Comparison of ENCODE assay signal across 21 mouse cellular contexts in the genomic region with DNA sequence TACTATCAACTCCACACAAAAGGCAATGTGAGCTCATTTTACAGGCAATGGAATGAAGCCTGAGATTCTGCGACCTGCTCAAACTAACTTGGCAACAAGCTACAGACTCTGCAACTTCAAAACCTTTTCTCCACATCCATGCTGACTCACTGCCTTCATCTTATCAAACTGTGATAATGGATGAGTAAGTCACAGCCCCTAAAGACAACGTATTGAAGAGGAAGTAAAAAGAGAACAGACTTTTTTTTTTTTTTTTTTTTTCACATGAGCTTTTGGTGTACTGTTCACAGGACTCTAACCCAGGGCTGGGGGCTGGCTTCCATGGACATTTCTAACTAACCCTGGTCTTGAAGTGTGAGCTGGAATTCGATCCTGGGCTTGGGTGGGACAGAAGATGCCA. TPM values are rescaled to one million over a fixed set of nuclear protein-coding genes. Genes with fewer than 3 reads are reported as not detected.
DNase-seq lines count a peak whose midpoint lies in the region; ATAC-seq and TF ChIP-seq lines count a peak whose summit lies in the region.
"Had no signal": no experiment of that assay in that cellular context is flagged by ENCODE, and none has a peak within 500 bp of the region (broad histone marks: within the 10 kb centered on the region; RNA-seq: fewer than 3 reads in every experiment).

No protein-coding gene starts in this region.

- TF ChIP-seq EP300 in stomach, postnatal 0 days (optimal IDR thresholded peaks at IDR 0.05) = no peak
- no peak for TF ChIP-seq EP300 in heart, adult 2 months (IDR thresholded peaks at IDR 0.05; ENCODE audit: insufficient read depth, low read depth, low read length)

- no peaks in the 10 kb centered on the region for H3K27me3 ChIP-seq in G1E (ENCODE audit: insufficient read depth, low read length)
- H3K27me3 ChIP-seq in stomach, postnatal 0 days (ENCODE audit: control insufficient read depth, insufficient read depth, low read length) = no peaks in the 10 kb centered on the region
- H3K27me3 ChIP-seq in forebrain, embryonic 16.5 days (replicated peaks; ENCODE audit: control insufficient read depth, insufficient read depth, low read length) = no peaks in the 10 kb centered on the region
- no peaks in the 10 kb centered on the region for H3K27me3 ChIP-seq in heart, adult 2 months (ENCODE audit: control insufficient read depth, insufficient read depth, low read length)
- H3K27me3 ChIP-seq: embryonic facial prominence, embryonic 12.5 days; forebrain, embryonic 15.5 days; heart, embryonic 15.5 days; hindbrain, embryonic 15.5 days had no signal

- H3K79me2 ChIP-seq in heart, adult 2 months (replicated peaks; ENCODE audit: control insufficient read depth, insufficient read depth, low read length) = no peaks in the 10 kb centered on the region

- H3K36me3 ChIP-seq in G1E (replicated peaks) = no peaks in the 10 kb centered on the region
- H3K36me3 ChIP-seq in stomach, postnatal 0 days (ENCODE audit: control insufficient read depth, insufficient read depth, low read length) = no peaks in the 10 kb centered on the region
- no peaks in the 10 kb centered on the region for H3K36me3 ChIP-seq in forebrain, embryonic 16.5 days (ENCODE audit: control insufficient read depth, insufficient read depth)
- no peaks in the 10 kb centered on the region for H3K36me3 ChIP-seq in heart, adult 2 months (ENCODE audit: control insufficient read depth, insufficient read depth, low read length)
- H3K36me3 ChIP-seq: embryonic facial prominence, embryonic 12.5 days; forebrain, embryonic 15.5 days; heart, embryonic 15.5 days; hindbrain, embryonic 15.5 days had no signal

- peak; percentile 82 for ATAC-seq in G1E (ENCODE audit: extremely low read depth, insufficient number of reproducible peaks, low FRiP score, poor library complexity, severe bottlenecking)
- peak; percentile 37 for ATAC-seq in granulocyte monocyte progenitor cell, adult 5-6 weeks (replicated peaks; ENCODE audit: poor library complexity, severe bottlenecking)
- ATAC-seq in megakaryocyte, adult 5-6 weeks (ENCODE audit: poor library complexity, severe bottlenecking) = peak; percentile 61
- peak; percentile 56 for ATAC-seq in stomach, postnatal 0 days (ENCODE audit: low FRiP score, low TSS enrichment)
- no peak for ATAC-seq in forebrain, embryonic 16.5 days
- no peak for ATAC-seq in cerebellum, adult (ENCODE audit: insufficient number of reproducible peaks, low FRiP score, low TSS enrichment)
- ATAC-seq: activated CD4-positive, CD25-positive, alpha-beta regulatory T cell, adult 4 months; forebrain, embryonic 15.5 days had no signal

- no peak for DNase-seq in G1E (ENCODE audit: low spot score)
- DNase-seq in stomach, postnatal 0 days (ENCODE audit: low spot score) = no peak
- no peak for DNase-seq in T-cell, adult 2 months (ENCODE audit: low spot score)
- no peak for DNase-seq in heart, adult 2 months
- DNase-seq: adrenal gland, adult 2 months; adrenal gland, postnatal 25 days; cerebellum, adult 2 months; cerebellum, postnatal 14 days; gastrocnemius, postnatal 14 days; heart, postnatal 14 days; kidney, adult 18-20 months had no signal

- no peaks in the 10 kb centered on the region for H3K9me3 ChIP-seq in G1E (replicated peaks)
- H3K9me3 ChIP-seq in stomach, postnatal 0 days (ENCODE audit: control insufficient read depth, low read length) = no peaks in the 10 kb centered on the region
- H3K9me3 ChIP-seq in forebrain, embryonic 16.5 days (ENCODE audit: control insufficient read depth, low read length) = no peaks in the 10 kb centered on the region
- H3K9me3 ChIP-seq: embryonic facial prominence, embryonic 12.5 days; forebrain, embryonic 15.5 days; heart, embryonic 15.5 days; hindbrain, embryonic 15.5 days had no signal

- intact Hi-C loops in heart, adult 2 months (cut with DNase I) = no loop called here

- H3K4me2 ChIP-seq in stomach, postnatal 0 days (replicated peaks; ENCODE audit: low read depth) = no peak overlapping the region
- no peak overlapping the region for H3K4me2 ChIP-seq in forebrain, embryonic 16.5 days (ENCODE audit: low read length)
- H3K4me2 ChIP-seq: embryonic facial prominence, embryonic 12.5 days; forebrain, embryonic 15.5 days; heart, embryonic 11.5 days; heart, embryonic 15.5 days; hindbrain, embryonic 15.5 days had no signal

- no peak for TF ChIP-seq POLR2A in heart, adult 2 months (IDR thresholded peaks at IDR 0.05; ENCODE audit: insufficient read depth, low read depth, low read length)

- TF ChIP-seq CTCF in G1E (IDR thresholded peaks at IDR 0.05; ENCODE audit: low read depth, low read length) = no peak
- TF ChIP-seq CTCF in stomach, postnatal 0 days (IDR thresholded peaks at IDR 0.05; ENCODE audit: low read depth) = no peak
- no peak for TF ChIP-seq CTCF in heart, adult 2 months (IDR thresholded peaks at IDR 0.05)

- peak overlapping the region; percentile 60; the same call in 1 of the 2 replicates for H3K4me3 ChIP-seq in G1E (ENCODE audit: low read depth, low read length)
- no peak overlapping the region for H3K4me3 ChIP-seq in stomach, postnatal 0 days (ENCODE audit: low read depth, low read length)
- no peak overlapping the region for H3K4me3 ChIP-seq in forebrain, embryonic 16.5 days (replicated peaks; ENCODE audit: low read length)
- H3K4me3 ChIP-seq in heart, adult 2 months = no peak overlapping the region
- H3K4me3 ChIP-seq: embryonic facial prominence, embryonic 12.5 days; forebrain, embryonic 15.5 days; heart, embryonic 15.5 days; hindbrain, embryonic 15.5 days had no signal

- WGBS in stomach, postnatal 0 days = 51% methylated on average over 3 of the region's 3 CpGs
- WGBS in forebrain, embryonic 16.5 days = 78% methylated on average over 3 of the region's 3 CpGs
- WGBS in heart, adult 2 months = 30% methylated on average over 3 of the region's 3 CpGs

- peaks cover 42% of the 10 kb centered on the region for H3K4me1 ChIP-seq in G1E (ENCODE audit: insufficient read depth, low read depth, low read length)
- no peaks in the 10 kb centered on the region for H3K4me1 ChIP-seq in stomach, postnatal 0 days (replicated peaks; ENCODE audit: control insufficient read depth, insufficient read depth)
- no peaks in the 10 kb centered on the region for H3K4me1 ChIP-seq in forebrain, embryonic 16.5 days (replicated peaks; ENCODE audit: control insufficient read depth, insufficient read depth, low read length)
- H3K4me1 ChIP-seq in heart, adult 2 months (ENCODE audit: control insufficient read depth, insufficient read depth, low read length) = no peaks in the 10 kb centered on the region
- H3K4me1 ChIP-seq: embryonic facial prominence, embryonic 12.5 days; forebrain, embryonic 15.5 days; hindbrain, embryonic 15.5 days had no signal

- no peak overlapping the region for H3K9ac ChIP-seq in stomach, postnatal 0 days (ENCODE audit: low read length)
- H3K9ac ChIP-seq in forebrain, embryonic 16.5 days (replicated peaks; ENCODE audit: low read depth, low read length) = no peak overlapping the region
- no peak overlapping the region for H3K9ac ChIP-seq in heart, adult 2 months (ENCODE audit: low read depth, low read length)
- H3K9ac ChIP-seq: embryonic facial prominence, embryonic 12.5 days; forebrain, embryonic 15.5 days; heart, embryonic 15.5 days; hindbrain, embryonic 15.5 days had no signal

- peak overlapping the region; percentile 78 for H3K27ac ChIP-seq in stomach, postnatal 0 days (replicated peaks)
- no peak overlapping the region for H3K27ac ChIP-seq in forebrain, embryonic 16.5 days (ENCODE audit: low read length)
- H3K27ac ChIP-seq in heart, adult 2 months = no peak overlapping the region
- H3K27ac ChIP-seq: embryonic facial prominence, embryonic 12.5 days; forebrain, embryonic 15.5 days; heart, embryonic 15.5 days; hindbrain, embryonic 15.5 days had no signal

RNA-seq across cellular contexts. Expression of a gene that starts 24.3 kb away (rescaled TPM):
- total RNA-seq in G1E (2014; fragmentation: Nextera tagmentation) (52.1 and 62.8 TPM in 2 replicates), G1E (2017) (36.2 and 40.6 TPM in 2 replicates)
- polyA plus RNA-seq in G1E (2012) = 12.5 and 15.2 TPM in 2 replicates
- total RNA-seq in granulocyte monocyte progenitor cell, adult 5-6 weeks (2014; fragmentation: Nextera tagmentation) = 14.7 and 20.0 TPM in 2 replicates
- total RNA-seq in granulocyte monocyte progenitor cell, adult 5-6 weeks (2017) = 14.7 and 21.9 TPM in 2 replicates
- 26.9 and 38.7 TPM in 2 replicates for total RNA-seq in megakaryocyte, adult 5-6 weeks (2015)
- 16.7 and 25.4 TPM in 2 replicates for total RNA-seq in megakaryocyte, adult 5-6 weeks (2017)
- 23.3 and 25.2 TPM in 2 replicates for polyA plus RNA-seq in stomach, postnatal 0 days (2015; fragmentation: Nextera tagmentation; extraction: Ambion mirVana)
- 4.7 and 6.2 TPM in 2 replicates for polyA plus RNA-seq in forebrain, embryonic 16.5 days (2015; fragmentation: Nextera tagmentation; extraction: Ambion mirVana)
- 10 to 100 TPM; 19.3 to 24.0 TPM for total RNA-seq in heart, adult 2 months (2021)
- 6.5 and 9.6 TPM in 2 replicates for polyA plus RNA-seq in heart, adult 2 months (2012; rRNA removed)

Comparison
In these comparisons a context has a peak if more than half of its experiments do, and no peak if none do; other contexts are left out.
1. ATAC-seq: peak in G1E (single experiment), granulocyte monocyte progenitor cell, adult 5-6 weeks (single experiment), megakaryocyte, adult 5-6 weeks (single experiment) and stomach, postnatal 0 days (single experiment); none in forebrain, embryonic 16.5 days (single experiment) and cerebellum, adult (single experiment).